Mouse (Mus musculus): ENCODE results near the gene Insig2.

The Insig2 gene

DNA sequence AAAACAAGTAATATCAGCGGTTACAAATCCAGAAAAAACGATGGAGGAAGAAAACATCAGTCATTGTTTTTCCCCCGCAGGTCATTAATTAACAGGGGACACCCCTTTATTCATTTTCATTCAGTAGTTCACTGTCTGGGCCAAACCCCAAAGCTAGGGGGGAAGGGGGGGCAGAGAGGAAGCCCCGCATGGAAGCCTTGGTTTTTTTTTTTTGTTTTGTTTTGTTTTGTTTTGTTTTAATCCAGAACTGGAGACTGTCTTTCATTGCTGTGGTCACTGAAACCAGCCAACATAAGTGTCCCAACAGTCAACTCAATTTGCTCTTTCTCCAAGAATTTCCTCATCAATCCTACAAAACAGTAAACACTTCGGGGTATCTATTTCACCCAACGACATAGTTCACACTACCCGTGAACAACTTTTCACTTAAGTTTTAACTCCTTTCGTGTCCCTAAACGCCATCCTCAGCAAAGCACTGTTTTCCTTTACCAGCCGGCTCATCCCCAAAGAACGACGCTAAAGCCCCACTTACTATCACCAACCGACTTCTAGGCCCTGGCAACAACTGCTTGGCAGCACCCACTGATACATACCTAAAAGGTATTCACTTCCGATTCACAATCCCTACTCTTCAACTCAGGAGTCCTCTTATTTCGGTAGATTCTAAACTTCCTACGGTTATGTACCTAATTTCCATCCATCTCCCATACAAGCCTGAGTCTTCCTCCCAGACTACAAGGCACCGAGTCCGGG lies 5.6 kb downstream of the Insig2 start:
- no peak for DNase-seq (ENCODE audit: low spot score)

DNA sequence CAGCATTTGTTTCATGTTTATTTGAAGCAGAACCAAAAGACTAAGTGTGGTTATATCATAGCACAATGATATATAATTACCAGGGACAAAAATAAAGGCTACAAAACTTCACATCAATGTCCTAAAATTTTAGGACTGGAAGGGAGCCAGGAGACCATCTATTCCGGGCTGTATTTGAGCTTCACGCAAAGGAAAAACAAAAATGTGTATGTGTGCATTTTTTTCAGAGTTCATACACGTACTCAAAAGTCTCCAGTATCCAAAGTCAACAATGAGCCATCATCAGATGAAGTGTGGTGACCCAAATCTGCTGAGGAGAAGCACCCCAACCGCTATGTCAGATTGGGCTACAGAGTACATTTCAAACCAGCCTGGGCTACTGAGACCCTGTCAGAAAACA lies 8.9 kb downstream of the Insig2 start:
- no peak for DNase-seq (ENCODE audit: low spot score)

DNA sequence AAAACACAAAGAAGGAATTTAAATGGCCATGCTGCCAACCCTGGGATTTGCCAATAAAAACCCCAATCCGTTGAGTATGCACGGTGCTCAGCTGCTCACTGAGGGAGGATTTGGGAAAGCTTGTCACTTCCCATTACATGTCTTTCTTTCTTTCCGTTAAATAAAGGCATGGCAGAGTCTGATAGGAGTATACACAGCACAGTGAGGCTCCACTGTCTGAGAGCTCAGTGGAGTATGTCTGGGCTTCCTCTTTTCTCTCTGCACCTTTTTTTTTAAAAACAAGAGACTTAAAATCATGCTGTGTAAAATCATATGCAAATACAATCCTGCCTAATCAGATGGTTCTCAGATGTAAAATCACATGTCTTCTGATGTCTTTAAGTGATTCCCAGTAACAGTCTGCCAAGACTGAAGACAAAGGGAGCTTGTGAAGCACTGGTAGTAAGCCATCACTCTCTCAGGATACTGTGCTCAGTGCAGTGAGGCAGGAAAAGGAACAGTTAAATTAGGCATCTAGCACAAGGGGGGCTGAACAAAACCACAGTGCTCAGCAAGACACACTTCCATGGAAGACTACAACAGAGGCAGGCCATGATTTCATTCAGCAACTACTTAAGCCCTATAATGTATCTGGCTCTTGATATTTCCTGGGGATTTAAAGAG lies 17.5 kb downstream of the Insig2 start:
- DNase-seq (ENCODE audit: low spot score), result no peak

DNA sequence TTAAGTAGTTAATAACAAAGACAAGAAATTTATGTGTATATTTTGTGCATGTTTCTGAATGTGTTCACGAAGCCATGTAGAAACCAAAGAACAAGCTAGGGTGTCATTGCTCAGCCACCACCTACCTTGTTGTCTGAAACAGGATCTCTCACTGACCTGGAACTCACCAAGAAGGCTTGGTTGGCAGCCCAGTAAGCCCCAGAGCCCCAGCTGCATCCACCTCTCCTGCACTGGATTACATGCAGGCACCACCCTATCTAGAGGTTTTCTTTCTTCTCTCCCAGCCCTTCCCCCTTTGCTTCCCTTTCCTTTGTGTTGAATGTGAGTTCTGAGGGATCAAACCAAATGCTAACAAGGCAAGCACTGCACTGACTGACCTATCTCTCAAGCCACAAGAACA lies 19.2 kb downstream of the Insig2 start:
- DNase-seq (ENCODE audit: low spot score), result no peak

GRCm38 (mm10) chr1:121312326-121312725 lies 20.1 kb downstream of the Insig2 start:
- no peak for DNase-seq (ENCODE audit: low spot score)

GRCm38 (mm10) chr1:121296717-121297255 lies 35.6 kb downstream of the Insig2 start:
- no peak for DNase-seq (ENCODE audit: low spot score)

GRCm38 (mm10) chr1:121293571-121293970 lies 38.8 kb downstream of the Insig2 start:
- DNase-seq (ENCODE audit: low spot score), result no peak

DNA sequence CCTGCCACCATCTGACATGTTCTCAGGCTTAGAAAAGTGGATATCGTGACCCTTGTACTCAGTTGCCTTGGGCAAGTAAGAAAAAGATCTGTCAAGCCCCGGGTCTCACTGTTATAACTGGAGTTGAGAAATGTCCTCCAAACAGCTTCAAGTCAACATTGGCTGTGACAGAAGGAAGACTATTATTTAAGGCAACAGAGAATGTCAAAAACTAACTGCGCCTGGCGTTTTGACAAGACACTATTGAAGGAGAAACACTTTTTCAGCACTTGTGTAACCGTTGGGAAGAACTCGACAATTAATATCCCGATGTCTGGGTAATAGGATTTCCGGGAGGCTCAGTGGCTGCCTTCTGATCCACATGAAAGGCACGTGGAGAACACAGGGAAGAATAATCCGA lies 41.5 kb downstream of the Insig2 start:
- no peak for DNase-seq (ENCODE audit: low spot score)

DNA sequence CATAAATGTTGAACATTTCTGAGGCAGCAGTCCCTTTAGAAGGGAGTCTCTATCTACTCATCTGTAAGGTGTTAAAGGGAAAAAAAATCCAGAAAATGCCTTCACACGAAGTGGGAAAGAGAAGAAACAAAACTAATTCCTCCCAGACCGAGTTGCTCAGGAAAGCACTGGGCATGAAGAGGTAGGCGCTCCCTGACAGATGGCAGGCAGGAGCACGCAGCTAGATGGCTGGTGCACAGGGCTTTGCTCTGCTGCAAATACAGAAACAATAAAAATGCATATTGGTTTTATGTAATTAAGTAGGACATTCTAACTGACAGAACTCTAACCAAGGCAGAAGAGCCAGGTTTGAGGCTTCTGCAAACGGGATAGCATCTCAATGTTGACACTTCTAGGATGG lies 42.0 kb downstream of the Insig2 start:
- DNase-seq (ENCODE audit: low spot score), result no peak

- no peak for DNase-seq (ENCODE audit: low spot score)
These were observed 48.2 kb downstream of the Insig2 start for GRCm38 (mm10) chr1:121284197-121284596.

DNA sequence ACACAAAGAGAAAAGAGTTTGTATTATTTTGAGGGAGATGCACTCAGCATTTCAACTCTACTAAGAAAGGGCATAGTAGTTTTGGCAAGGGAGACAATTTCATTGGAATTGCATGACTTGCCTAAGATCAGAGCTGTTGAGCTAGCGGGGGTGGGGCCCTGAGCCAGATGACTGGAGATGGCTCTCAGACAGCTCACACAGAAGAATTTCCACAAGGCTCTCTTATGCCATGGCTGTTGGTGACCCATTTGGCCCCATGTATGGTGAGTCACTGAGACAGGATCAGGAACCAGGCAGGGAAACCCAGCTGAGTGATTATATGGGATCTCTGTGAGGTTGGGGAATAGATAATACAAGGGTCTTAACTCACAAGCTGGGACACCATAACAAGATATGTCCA lies 51.9 kb downstream of the Insig2 start:
- no peak for DNase-seq (ENCODE audit: low spot score)

GRCm38 (mm10) chr1:121278370-121278769 lies 54.0 kb downstream of the Insig2 start:
- DNase-seq (ENCODE audit: low spot score), result no peak

DNA sequence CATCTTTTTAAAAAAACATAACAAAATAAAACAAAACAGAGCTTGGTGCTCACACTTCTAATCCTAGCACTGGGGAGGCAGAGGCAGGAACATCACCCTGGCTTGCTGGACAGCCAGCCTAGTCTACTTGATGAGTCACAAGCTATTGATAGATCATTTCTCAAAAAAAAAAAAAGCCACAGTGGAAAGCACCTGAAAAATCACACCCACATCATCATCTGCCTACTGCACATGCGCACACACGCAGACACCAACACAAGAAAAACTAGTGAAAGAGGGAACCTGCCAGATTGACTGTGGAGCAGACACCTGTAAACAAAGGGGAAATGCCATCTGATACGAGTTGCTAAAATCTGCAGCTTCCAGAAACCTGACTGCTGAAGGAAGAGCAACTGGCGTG lies 54.9 kb downstream of the Insig2 start:
- DNase-seq (ENCODE audit: low spot score), result no peak

- no peak for DNase-seq (ENCODE audit: low spot score)
These were observed 56.4 kb downstream of the Insig2 start for GRCm38 (mm10) chr1:121275961-121276506.

DNA sequence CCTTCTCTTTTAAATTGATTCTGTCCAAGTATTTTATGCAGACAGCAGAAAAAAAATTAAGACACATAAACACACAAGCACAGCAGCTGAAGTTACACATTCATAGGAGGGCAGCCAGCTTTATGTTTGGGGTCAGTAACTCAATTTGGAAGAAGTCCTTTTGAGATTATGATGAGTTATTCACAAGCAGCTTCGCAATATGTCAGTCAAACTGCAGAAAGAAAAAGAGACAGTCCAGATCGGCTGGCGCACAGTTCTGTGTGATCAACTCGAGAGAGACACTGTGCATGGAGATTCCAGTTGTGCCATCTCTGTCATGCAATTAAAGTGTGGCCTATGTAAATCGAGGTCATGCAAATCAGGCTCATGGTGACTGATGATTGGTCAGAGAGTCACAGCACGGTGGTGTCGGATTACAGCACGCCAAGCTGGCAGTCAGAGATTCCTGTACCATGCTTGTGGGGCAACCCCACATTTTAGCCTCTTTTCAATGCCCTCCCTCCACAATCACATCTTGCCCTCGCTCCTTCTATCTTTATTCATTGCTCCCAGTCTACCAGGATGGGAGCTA lies 72.1 kb downstream of the Insig2 start:
- peak; percentile 41 for DNase-seq (ENCODE audit: low spot score)
